Mouse (Mus musculus) urinary bladder, postnatal 36 days (tissue): ENCODE measurements around the gene Shc4.

Source experiments
- DNase-seq, 2 experiments: peaks; one replicate each; pipeline ENCODE4 v3.0.0; 2022; ENCODE audit warnings: low spot score in 2 of 2, mixed read lengths in 1 of 2

Gene Shc4

GRCm38 (mm10) chr2:125684559-125685440 lies 39.1 kb downstream of the Shc4 start:
- no peak for DNase-seq

- DNase-seq: no peak
These were observed 40.1 kb downstream of the Shc4 start for GRCm38 (mm10) chr2:125683895-125684294.

- DNase-seq: no peak
These were observed 42.1 kb downstream of the Shc4 start for GRCm38 (mm10) chr2:125681811-125682210.

- DNase-seq: peak; percentile 61 to 77
These were observed 50.9 kb downstream of the Shc4 start, which contains the start of gene Eid1 for GRCm38 (mm10) chr2:125672957-125673631. Gene Eid1, plus strand, starts transcription at chr2:125673095.

GRCm38 (mm10) chr2:125672568-125672956 lies 51.4 kb downstream of the Shc4 start:
- peak in 1 of 2 experiments; percentile 28 for DNase-seq

GRCm38 (mm10) chr2:125670846-125671245 lies 53.1 kb downstream of the Shc4 start:
- DNase-seq: no peak

GRCm38 (mm10) chr2:125667721-125668120 lies 56.2 kb downstream of the Shc4 start:
- DNase-seq: no peak

- DNase-seq: no peak
These were observed 56.8 kb downstream of the Shc4 start for GRCm38 (mm10) chr2:125667184-125667583.

GRCm38 (mm10) chr2:125666668-125667067 lies 57.3 kb downstream of the Shc4 start:
- no peak for DNase-seq

GRCm38 (mm10) chr2:125665909-125666308 lies 58.0 kb downstream of the Shc4 start:
- no peak for DNase-seq

- DNase-seq: no peak
These were observed 58.7 kb downstream of the Shc4 start for GRCm38 (mm10) chr2:125665213-125665612.

GRCm38 (mm10) chr2:125662517-125662916 lies 61.4 kb downstream of the Shc4 start:
- DNase-seq: no peak

- DNase-seq: no peak
These were observed 62.8 kb downstream of the Shc4 start for GRCm38 (mm10) chr2:125661156-125661555.

GRCm38 (mm10) chr2:125660537-125661130 lies 63.3 kb downstream of the Shc4 start:
- DNase-seq: no peak

- DNase-seq: peak; percentile 52 to 56
These were observed 64.0 kb downstream of the Shc4 start for GRCm38 (mm10) chr2:125659823-125660536.

- DNase-seq: no peak
These were observed 68.6 kb downstream of the Shc4 start for GRCm38 (mm10) chr2:125655391-125655790.

- no peak for DNase-seq
These were observed 70.7 kb downstream of the Shc4 start for GRCm38 (mm10) chr2:125653286-125653685.

GRCm38 (mm10) chr2:125651563-125651962 lies 72.4 kb downstream of the Shc4 start:
- no peak for DNase-seq

- no peak for DNase-seq
These were observed 73.1 kb downstream of the Shc4 start for GRCm38 (mm10) chr2:125650742-125651352.

- no peak for DNase-seq
These were observed 73.9 kb downstream of the Shc4 start for GRCm38 (mm10) chr2:125650038-125650437.

- no peak for DNase-seq
These were observed 79.0 kb downstream of the Shc4 start for GRCm38 (mm10) chr2:125644912-125645311.
